Comparison of ENCODE assay signal across 9 mouse cellular contexts in genomic region chr10:73098966-73099845, GRCm38 (mm10). TPM values are rescaled to one million over a fixed set of nuclear protein-coding genes. Genes with fewer than 3 reads are reported as not detected.
A peak's percentile ranks its signal among the peaks of the same experiment; 100 is the strongest.
DNase-seq lines count a peak whose midpoint lies in the region; ATAC-seq and TF ChIP-seq lines count a peak whose summit lies in the region.
"Had no signal": no experiment of that assay in that cellular context is flagged by ENCODE, and none has a peak within 500 bp of the region (broad histone marks: within the 10 kb centered on the region; RNA-seq: fewer than 3 reads in every experiment).

Gene Pcdh15, plus strand, starts transcription at chr10:73099342.

- H3K27ac ChIP-seq in embryonic facial prominence, embryonic 15.5 days (replicated peaks): no peak within 1 kb of the TSS
- H3K27ac ChIP-seq in intestine, embryonic 16.5 days (ENCODE audit: low read length): no peak within 1 kb of the TSS
- H3K27ac ChIP-seq in midbrain, embryonic 10.5 days (replicated peaks): peak within 1 kb of the TSS; percentile 74
- H3K27ac ChIP-seq: macrophage had no signal

- DNase-seq in cerebellum, postnatal 4 days (ENCODE audit: low spot score in 2 of 2): peak; percentile 22 to 35
- DNase-seq in cerebellum, adult 11-12 months: no peak
- DNase-seq in midbrain, embryonic 10.5 days (ENCODE audit: low spot score): peak; percentile 64
- DNase-seq in telencephalon, adult 2 months (ENCODE audit: low read depth, low spot score): peak; percentile 19
- DNase-seq in thymus, postnatal 14 days: no peak

- under 1% methylated on average over 79 of the region's 79 CpGs for WGBS in embryonic facial prominence, embryonic 15.5 days
- under 1% methylated on average over 79 of the region's 79 CpGs for WGBS in intestine, embryonic 16.5 days
- WGBS in midbrain, embryonic 10.5 days: under 1% methylated on average over 79 of the region's 79 CpGs

- H3K9me3 ChIP-seq in E14TG2a.4 (ENCODE audit: low read length): no peaks in the 10 kb centered on the region
- no peaks in the 10 kb centered on the region for H3K9me3 ChIP-seq in embryonic facial prominence, embryonic 15.5 days (replicated peaks)
- no peaks in the 10 kb centered on the region for H3K9me3 ChIP-seq in intestine, embryonic 16.5 days (ENCODE audit: control insufficient read depth, low read length)
- H3K9me3 ChIP-seq in midbrain, embryonic 10.5 days (replicated peaks): no peaks in the 10 kb centered on the region

- no peak within 1 kb of the TSS for H3K9ac ChIP-seq in embryonic facial prominence, embryonic 15.5 days
- peak within 1 kb of the TSS; percentile 45 for H3K9ac ChIP-seq in intestine, embryonic 16.5 days (ENCODE audit: low read depth, low read length)

- no peaks in the 10 kb centered on the region for H3K36me3 ChIP-seq in E14TG2a.4 (ENCODE audit: insufficient read depth, low read length)
- no peaks in the 10 kb centered on the region for H3K36me3 ChIP-seq in embryonic facial prominence, embryonic 15.5 days
- no peaks in the 10 kb centered on the region for H3K36me3 ChIP-seq in intestine, embryonic 16.5 days (ENCODE audit: control insufficient read depth, insufficient read depth, low read length)
- H3K36me3 ChIP-seq in midbrain, embryonic 10.5 days: no peaks in the 10 kb centered on the region

- H3K4me1 ChIP-seq in E14TG2a.4 (replicated peaks; ENCODE audit: low read depth, low read length): peaks cover 27% of the 10 kb centered on the region
- H3K4me1 ChIP-seq in embryonic facial prominence, embryonic 15.5 days: peaks cover 26% of the 10 kb centered on the region
- H3K4me1 ChIP-seq in intestine, embryonic 16.5 days (ENCODE audit: control insufficient read depth, insufficient read depth, low read length): peaks cover 8% of the 10 kb centered on the region; the same call in 1 of the 2 replicates
- H3K4me1 ChIP-seq in midbrain, embryonic 10.5 days: peaks cover 37% of the 10 kb centered on the region

- ATAC-seq in embryonic facial prominence, embryonic 15.5 days (ENCODE audit: insufficient number of reproducible peaks, low FRiP score, low TSS enrichment, low read depth): no peak
- ATAC-seq in intestine, embryonic 16.5 days: no peak

- H3K27me3 ChIP-seq in E14TG2a.4 (ENCODE audit: insufficient read depth, low read length): peaks cover 73% of the 10 kb centered on the region
- peaks cover 52% of the 10 kb centered on the region for H3K27me3 ChIP-seq in embryonic facial prominence, embryonic 15.5 days
- H3K27me3 ChIP-seq in intestine, embryonic 16.5 days (replicated peaks; ENCODE audit: control insufficient read depth, insufficient read depth, low read length): peaks cover 50% of the 10 kb centered on the region
- peaks cover 68% of the 10 kb centered on the region for H3K27me3 ChIP-seq in midbrain, embryonic 10.5 days (ENCODE audit: low read depth, poor library complexity, severe bottlenecking)

- peak within 1 kb of the TSS; percentile 85 for H3K4me3 ChIP-seq in E14TG2a.4 (replicated peaks; ENCODE audit: low read length)
- peak within 1 kb of the TSS; percentile 56 for H3K4me3 ChIP-seq in embryonic facial prominence, embryonic 15.5 days (replicated peaks)
- peak within 1 kb of the TSS; percentile 55 for H3K4me3 ChIP-seq in intestine, embryonic 16.5 days (ENCODE audit: low read length)
- H3K4me3 ChIP-seq in midbrain, embryonic 10.5 days: peak within 1 kb of the TSS; percentile 73

- H3K4me2 ChIP-seq in embryonic facial prominence, embryonic 15.5 days (replicated peaks): peak within 1 kb of the TSS; percentile 97
- H3K4me2 ChIP-seq in intestine, embryonic 16.5 days (ENCODE audit: low read depth, low read length): peak within 1 kb of the TSS; percentile 87

- TF ChIP-seq CTCF in E14TG2a.4 (conservative IDR thresholded peaks at IDR 0.05; ENCODE audit: low read length): no peak

RNA-seq across cellular contexts. Expression of gene Pcdh15, which starts in this region (rescaled TPM):
- 2.9 and 3.1 TPM in 2 replicates for polyA plus RNA-seq in embryonic facial prominence, embryonic 15.5 days (2015; fragmentation: Nextera tagmentation; extraction: Ambion mirVana)
- polyA plus RNA-seq in intestine, embryonic 16.5 days (2015; fragmentation: Nextera tagmentation; extraction: Ambion mirVana): 0.78 and 0.80 TPM in 2 replicates
- 0.31 and 0.68 TPM in 2 replicates for polyA plus RNA-seq in midbrain, embryonic 10.5 days (2016; fragmentation: Nextera tagmentation; extraction: Ambion mirVana)
- polyA plus RNA-seq: macrophage had no signal

Comparison
In these comparisons a context has a peak if more than half of its experiments do, and no peak if none do; other contexts are left out.
1. DNase-seq: peak in cerebellum, postnatal 4 days (2 of 2) and telencephalon, adult 2 months (single experiment); none in cerebellum, adult 11-12 months (single experiment) and thymus, postnatal 14 days (single experiment).
2. Peak in DNase-seq, H3K4me3 ChIP-seq and H3K27ac ChIP-seq in midbrain, embryonic 10.5 days; RNA of the gene not detected or under 1 TPM.
3. Peak in every context shown above with its lines, with median percentiles within 50 percentile points of each other: H3K4me3 ChIP-seq.